Mouse (Mus musculus) central nervous system, embryonic 18 days (tissue): Measurements from ENCODE around the gene Rdh9. TPM values are rescaled to one million over a fixed set of nuclear protein-coding genes. Genes with fewer than 3 reads are reported as not detected.

ENCODE experiments used
- polyA plus RNA-seq: library from polyadenylated mRNA; depleted of rRNA; stranded (reverse); fragments of >200 nt; gene quantifications from 2 replicates; pipeline ENCODE4 v1.2.3, GENCODE M21; 2012; rRNA removed

Gene Rdh9
- 0.61 TPM in 1 of 2 replicates, not detected in the other for polyA plus RNA-seq

GRCm38 (mm10) chr10:127776011-127776410 lies at the start of gene Rdh9:
Gene Rdh9, plus strand, starts transcription at chr10:127776386.

GRCm38 (mm10) chr10:127739083-127739660 lies 37.0 kb upstream of the Rdh9 start, which contains the start of gene Zbtb39:
Gene Zbtb39, plus strand, starts transcription at chr10:127739538.

GRCm38 (mm10) chr10:127751548-127751947 lies 24.6 kb upstream of the Rdh9 start, which contains the start of gene Gpr182:
Gene Gpr182, minus strand, starts transcription at chr10:127751732.

GRCm38 (mm10) chr10:127759181-127760110 lies 16.7 kb upstream of the Rdh9 start, which contains the start of the genes Rdh1 and Rdh16f1:
Gene Rdh1, plus strand, starts transcription at chr10:127759721.
Gene Rdh16f1, plus strand, starts transcription at chr10:127759787.

GRCm38 (mm10) chr10:127800891-127801290 lies 24.7 kb downstream of the Rdh9 start, which contains the start of gene Rdh16:
Gene Rdh16, plus strand, starts transcription at chr10:127801152.

Other genes starting within 250 kb of the Rdh9 start
- 10.5 and 10.6 TPM in 2 replicates for gene Nxph4, start 241.8 kb upstream of the Rdh9 start, polyA plus RNA-seq
- gene Lrp1, start 155.2 kb upstream of the Rdh9 start, polyA plus RNA-seq: 178 and 189 TPM in 2 replicates
- gene Stat6, start 133.4 kb upstream of the Rdh9 start, polyA plus RNA-seq: 5.9 and 6.5 TPM in 2 replicates
- 7.1 and 7.3 TPM in 2 replicates for gene Nemp1, start 109.5 kb upstream of the Rdh9 start, polyA plus RNA-seq
- 13.1 and 13.3 TPM in 2 replicates for gene Nab2, start 107.8 kb upstream of the Rdh9 start, polyA plus RNA-seq
- gene Myo1a, start 71.2 kb upstream of the Rdh9 start, polyA plus RNA-seq: 2.2 and 3.5 TPM in 2 replicates
- gene Tac2, start 51.9 kb upstream of the Rdh9 start, polyA plus RNA-seq: 5.4 and 6.2 TPM in 2 replicates
- 9.3 and 10.1 TPM in 2 replicates for gene Zbtb39, start 36.8 kb upstream of the Rdh9 start, polyA plus RNA-seq
- 1.1 and 1.3 TPM in 2 replicates for gene Gpr182, start 24.7 kb upstream of the Rdh9 start, polyA plus RNA-seq
- gene Rdh1, start 16.7 kb upstream of the Rdh9 start, polyA plus RNA-seq: 0.05 and 0.07 TPM in 2 replicates
- 0.63 TPM in 1 of 2 replicates, not detected in the other for gene Rdh16f1, start 16.6 kb upstream of the Rdh9 start, polyA plus RNA-seq
- 0.03 and 0.05 TPM in 2 replicates for gene Rdh16, start 24.8 kb downstream of the Rdh9 start, polyA plus RNA-seq
- gene Rdh19, start 73.5 kb downstream of the Rdh9 start, polyA plus RNA-seq: not detected in 2 replicates
- gene Rdh16f2, start 90.1 kb downstream of the Rdh9 start, polyA plus RNA-seq: not detected in 2 replicates
- not detected in 2 replicates for gene Rdh7, start 112.4 kb downstream of the Rdh9 start, polyA plus RNA-seq
- not detected in 2 replicates for gene Sdr9c7, start 122.1 kb downstream of the Rdh9 start, polyA plus RNA-seq
- not detected in 2 replicates for gene Hsd17b6, start 231.2 kb downstream of the Rdh9 start, polyA plus RNA-seq
- 28.8 and 29.3 TPM in 2 replicates for gene Prim1, start 238.8 kb downstream of the Rdh9 start, polyA plus RNA-seq